Mouse (Mus musculus) right cerebral cortex, adult 2 months (tissue): Measurements from ENCODE around the gene 1700042G07Rik.

Source experiments
- DNase-seq, 2 experiments: peaks; one replicate each; pipeline ENCODE4 v3.0.0; 2021 to 2022; ENCODE audit warnings: low spot score in 2 of 2

Gene 1700042G07Rik

DNA sequence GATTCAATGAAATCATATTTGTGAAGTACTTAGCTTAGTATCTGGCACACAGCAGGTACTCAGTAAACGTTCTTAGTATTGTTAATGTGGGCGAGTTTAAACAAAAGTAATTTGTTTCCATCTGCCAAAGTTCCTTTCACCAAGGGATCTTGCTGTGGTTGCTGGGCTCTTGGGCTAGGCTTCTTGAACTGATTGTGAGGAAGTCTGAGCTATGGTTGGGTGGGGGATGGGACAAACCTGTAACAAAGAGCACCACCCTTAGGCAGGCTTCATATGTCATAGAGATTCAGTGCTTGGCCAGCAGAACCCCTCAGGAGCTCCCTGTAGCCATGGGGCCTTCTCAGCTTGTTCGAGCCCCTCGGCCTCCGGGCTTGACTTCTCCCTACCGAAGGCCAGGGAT, at the start of gene 1700042G07Rik, which contains the start of gene Gm49337:
TSS of gene 1700042G07Rik (plus strand) at position 301 of the 400 bp plus-strand sequence.
TSS of gene Gm49337 (plus strand) at position 313 of the 400 bp plus-strand sequence.
- no peak for DNase-seq

DNA sequence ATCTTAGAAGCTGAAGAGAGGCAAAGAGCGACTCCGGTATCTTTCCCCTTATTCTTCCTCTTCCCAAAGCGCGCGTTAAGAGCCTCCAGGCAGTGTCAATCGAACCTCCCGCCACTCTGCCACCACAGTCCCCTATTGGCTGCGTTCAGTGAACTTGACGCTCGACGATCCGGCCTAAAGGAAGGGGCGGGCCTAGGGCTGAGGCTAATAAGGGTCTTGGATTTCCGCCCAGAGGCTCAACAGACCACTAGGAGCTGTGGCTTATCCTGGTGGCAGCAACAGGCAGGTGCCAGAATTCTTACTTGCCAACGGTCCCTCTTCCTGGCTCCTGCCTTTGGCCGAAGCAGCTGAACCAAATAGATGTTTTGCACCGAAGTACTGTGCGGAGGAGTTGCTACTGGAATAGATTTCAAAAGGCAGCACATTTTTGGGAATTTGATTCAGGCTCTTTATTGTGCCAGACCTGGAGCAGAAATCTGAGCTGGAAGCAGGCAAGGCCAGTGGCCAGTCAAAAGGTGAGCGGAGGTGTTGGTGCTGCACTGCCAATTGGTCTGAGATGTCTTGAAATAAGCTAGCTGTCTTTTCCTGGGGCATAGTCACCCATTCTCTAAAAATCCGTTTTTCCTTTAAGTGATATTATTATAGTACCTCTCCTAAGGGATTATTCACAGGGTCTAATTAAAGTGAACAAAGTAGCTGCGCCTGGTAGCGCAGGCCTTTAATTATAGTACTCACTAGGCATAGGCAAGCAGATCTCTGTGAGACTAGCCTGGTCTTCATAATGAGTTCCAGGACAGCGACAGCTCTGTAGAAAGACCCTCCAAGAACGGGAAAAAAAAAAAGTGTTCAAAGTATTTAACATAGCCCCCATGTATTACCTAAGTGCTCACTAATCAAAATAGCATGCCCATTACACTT, 49.3 kb upstream of the 1700042G07Rik start, which contains the start of the genes Rad54l and Pomgnt1:
TSS of gene Rad54l (minus strand) at position 89 of the 918 bp plus-strand sequence.
TSS of gene Pomgnt1 (plus strand) at position 239 of the 918 bp plus-strand sequence.
- peak; percentile 76 to 80 for DNase-seq

DNA sequence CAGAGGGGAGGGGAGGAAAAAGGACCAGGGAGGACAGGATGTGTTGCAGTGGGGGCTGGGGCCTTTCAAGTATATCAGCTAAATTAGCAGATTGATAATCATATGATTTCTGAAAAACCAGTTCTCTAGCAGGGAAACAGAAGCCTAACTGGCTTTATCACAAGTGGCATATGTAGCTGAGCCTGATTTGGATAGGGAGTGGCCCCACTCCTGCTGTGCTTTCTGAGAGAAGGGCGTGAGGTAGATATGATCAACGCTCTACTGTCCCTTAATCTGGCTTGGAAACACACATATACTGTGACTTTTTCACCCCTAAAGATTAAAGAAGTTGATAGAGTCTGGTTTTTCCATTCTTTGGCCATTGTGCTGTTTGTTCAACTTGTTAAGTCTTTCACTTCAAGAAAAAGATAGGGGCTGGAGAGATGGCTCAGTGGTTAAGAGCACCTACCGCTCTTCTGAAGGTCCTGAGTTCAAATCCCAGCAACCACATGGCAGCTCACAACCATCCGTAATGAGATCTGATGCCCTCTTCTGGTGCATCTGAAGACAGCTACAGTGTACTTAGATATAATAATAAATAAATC, 47.3 kb upstream of the 1700042G07Rik start:
- no peak for DNase-seq

DNA sequence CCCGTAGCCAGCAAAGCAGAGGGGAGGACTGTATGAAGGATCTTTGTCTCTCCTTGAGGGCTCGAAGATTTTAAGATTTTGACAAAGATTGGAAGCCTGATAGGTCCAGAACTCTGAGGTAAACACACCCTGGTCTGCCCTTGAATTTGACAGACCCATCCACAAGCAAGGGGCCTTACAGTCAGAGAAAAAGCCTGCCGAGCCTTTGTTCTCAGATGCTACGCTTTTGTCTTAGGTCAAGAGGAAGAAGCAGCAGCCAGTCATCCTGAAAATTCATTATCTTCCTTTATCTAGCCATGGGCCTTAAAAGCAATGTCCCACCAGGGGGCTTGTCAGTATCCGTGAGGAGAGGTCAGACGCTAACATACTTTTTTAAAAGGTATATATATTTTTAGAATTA, 45.2 kb upstream of the 1700042G07Rik start:
- no peak for DNase-seq

DNA sequence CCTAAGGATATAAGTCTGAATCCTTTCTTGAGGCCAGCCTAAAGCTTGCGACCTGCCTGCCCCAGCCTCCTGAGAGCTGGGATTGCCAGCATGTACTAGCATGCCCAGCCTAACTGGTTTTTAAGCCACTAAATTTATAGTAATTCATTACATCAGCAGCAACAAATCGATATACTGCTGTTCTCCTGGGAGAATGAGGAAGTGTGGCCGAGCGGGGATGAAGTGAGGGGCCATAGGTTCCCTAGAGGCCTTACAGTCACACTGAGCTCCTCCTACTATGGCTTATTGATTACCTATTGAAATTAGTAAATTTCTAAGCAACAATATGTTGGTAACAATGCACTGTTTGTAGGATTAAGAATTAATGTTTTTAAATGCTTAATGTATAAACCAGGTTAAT, 40.0 kb upstream of the 1700042G07Rik start:
- no peak for DNase-seq

DNA sequence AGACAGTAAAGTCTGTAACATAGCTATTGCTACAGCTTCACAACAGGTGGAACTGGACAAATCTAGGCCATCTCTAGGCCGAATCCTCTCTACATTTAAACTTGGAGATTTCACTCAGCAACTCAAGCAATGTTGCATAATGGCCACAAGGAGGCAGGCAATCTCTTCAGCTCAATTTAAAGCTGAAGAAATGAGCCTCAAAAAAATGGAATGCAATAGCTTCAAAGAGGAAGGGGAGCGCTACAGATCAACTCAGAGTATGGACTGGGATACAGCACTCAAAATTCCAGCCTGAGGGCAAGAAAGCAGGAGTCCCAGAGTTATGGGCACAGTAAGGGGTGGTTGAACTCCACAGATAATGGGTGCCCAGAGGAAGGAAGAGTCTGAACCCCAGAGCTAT, 38.2 kb upstream of the 1700042G07Rik start:
- DNase-seq = peak in 1 of 2 experiments; percentile 27

DNA sequence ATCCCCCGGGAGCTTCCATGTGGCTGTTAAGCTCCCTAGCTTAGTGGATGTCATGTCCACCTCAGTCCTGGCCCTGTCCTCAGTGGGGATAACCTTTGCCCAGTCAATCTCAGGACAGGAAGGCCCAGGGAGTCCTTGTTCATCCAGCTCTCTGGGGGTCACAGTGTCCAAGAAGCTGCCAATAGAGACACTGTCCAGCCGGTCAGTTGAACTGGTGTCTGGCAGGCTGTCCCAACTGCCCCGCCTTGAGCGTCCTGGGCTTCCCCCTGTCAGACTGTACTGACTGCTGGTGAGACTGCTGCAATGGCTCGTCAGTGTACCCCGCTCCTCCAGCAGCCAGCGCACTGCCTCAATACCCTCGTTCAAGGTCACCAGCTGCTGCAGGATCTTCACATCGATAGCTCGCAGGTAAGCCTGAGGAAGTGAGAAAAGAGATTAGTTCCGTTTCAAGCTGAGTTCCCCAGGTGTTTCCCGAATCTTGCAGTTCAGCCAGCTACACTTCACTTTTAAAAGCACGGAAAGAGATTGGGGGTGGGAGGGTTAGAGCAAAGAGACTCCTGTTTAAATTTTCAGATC, 35.7 kb upstream of the 1700042G07Rik start:
- DNase-seq = no peak

DNA sequence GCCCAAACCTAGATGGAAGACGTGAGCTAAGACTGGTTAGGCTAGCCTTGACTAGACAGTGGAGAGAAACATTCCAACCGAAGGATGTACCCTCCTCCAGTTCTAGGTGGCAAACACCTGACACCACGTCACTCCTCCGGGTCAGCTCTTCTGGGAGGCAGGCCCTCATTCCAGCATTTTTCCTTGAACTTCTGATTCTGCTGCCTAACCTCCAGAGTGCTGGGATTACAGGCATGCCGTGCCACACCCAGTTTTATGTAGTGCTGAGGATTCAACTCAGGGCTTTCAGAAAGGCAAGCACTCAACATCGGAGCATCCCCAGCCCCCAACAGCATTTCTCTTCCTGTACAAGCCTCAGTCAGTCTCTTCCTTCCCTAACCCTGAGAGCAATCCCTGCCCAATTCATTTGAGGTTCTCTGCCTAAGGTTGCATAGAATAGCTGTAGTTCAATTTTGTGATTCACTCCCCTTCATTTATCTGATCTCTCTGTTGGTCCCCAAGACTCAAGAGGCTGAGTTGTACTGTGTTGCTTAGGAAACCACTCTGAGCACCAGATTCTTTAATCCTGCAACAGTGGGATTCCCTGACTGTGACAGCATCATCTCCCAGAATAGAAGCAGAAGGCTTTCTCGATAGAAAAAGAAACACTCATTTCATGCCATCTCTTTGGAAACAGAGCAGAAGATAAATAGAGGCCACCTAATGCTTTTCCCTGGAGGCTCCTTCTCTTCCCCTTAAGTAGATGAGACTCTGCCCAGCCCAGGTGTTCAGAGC, 32.2 kb upstream of the 1700042G07Rik start:
- peak in 1 of 2 experiments; percentile 26 for DNase-seq

DNA sequence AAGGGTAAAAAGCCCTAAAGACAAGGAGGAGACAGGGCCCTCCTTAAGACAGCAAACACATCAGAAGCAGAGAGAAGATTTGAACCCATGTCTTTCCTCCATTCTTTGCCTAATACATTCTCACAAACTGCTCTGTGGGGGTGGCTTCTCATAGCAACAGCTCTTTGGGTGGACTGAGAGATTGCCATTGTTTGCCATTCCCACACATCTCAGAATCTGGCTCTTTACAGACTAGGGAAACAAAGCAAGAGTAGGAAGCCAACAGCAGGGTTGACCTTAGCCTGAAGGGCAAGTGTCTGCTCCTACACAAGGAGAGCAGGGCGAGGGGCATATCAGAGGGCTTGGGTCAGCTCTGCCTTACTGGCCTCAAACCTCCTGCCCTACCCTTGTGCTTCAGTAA, 31.4 kb upstream of the 1700042G07Rik start:
- DNase-seq = no peak

DNA sequence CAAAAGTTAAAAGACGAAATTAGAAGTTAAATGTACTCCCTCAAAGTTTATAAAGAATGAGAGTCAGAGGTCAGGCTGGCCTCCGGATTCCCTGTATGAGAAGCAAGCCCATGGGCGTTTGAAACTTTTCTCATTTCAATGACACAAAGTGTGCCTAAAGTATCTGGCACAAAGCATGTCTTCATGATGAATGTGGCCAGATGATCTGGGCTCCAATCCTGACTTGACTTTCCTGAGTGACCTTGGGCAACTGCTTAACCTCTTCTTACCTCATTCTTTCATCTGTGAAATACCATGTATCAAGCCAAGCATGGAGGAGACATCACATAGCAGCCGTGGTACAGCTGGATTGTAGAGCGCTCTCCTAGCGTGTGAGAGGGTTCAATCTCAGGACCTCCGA, 30.9 kb upstream of the 1700042G07Rik start:
- DNase-seq = no peak

DNA sequence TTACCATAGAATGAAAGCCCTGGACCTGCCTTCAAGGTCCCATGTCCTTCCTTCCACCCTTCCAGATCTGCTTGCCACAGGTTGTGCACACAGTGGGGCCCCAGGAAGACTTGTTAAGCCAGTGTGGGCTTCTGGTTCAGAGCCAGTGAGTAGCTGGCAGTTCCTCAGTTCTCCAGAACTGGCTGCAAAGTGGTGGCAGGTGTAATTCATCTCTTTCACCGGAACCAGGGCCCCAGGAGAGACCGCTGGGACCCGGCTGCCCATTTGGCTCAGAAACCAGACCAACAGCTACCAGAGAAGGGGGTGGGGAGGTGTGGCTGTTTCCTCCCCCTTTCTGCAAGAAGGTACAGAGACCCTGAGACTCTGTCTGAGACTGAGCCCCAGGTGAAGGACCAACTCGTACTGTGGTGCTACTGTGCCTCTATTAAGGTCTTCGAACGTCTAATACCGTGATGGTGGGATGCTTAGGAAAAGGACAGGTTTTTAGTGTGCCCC, 29.8 kb upstream of the 1700042G07Rik start:
- no peak for DNase-seq

DNA sequence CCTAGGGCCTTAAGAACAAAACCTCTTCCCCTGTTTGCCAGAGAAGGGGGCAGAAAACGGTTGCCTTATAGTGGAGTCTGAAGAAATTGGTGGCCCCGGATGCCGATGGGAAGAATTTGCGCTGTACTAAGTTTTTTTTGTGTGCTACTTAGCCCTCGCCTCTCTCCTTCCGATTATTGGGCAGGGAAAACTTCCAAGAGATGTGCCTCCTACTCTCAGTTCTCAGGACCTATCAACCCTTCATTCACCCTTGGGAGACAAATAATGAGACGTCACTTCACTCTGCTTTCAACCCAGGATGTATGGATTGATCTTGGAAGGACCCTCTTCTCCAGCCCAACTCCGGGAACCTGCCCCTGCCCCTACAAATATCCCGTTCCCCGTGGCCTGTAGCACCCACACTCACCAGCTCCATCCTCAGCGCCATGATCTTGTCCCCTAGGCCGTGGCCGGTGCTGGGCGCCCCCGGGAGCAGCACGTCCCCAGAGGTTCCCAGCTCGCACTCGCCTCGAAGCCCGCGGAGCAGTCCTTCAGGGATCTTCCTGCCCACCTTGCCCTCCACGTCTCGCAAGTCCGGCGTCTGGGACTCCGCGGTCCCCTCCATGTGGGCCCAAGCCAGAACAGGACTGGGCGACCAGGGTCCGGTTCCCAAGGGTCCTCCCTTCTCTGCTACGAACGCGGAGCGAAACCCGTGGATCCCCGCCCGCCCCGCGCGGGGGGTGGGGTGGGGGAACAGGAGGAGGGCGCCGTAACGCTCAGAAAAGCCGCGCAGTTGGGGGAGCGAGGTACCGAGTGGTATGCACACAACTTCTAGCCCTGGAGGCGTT, 29.1 kb upstream of the 1700042G07Rik start:
- DNase-seq = peak; percentile 74 to 79

DNA sequence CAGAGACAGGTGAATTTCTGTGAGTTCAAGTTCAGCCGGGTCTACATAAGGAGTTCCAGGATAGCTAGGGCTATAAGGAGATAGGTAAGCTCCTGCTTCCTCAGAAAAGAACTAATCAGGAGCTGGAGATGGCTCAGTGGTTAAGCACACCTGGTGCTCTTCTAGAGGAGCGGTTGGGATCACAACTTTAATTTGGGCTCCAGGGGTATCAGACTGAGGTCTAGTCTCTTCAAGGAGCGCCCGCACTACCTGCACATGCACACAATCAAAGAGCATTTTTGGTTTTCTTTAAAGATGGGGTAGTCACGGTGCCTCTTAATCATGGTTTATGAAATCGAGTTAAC, 23.4 kb upstream of the 1700042G07Rik start:
- DNase-seq = peak in 1 of 2 experiments; percentile 45

DNA sequence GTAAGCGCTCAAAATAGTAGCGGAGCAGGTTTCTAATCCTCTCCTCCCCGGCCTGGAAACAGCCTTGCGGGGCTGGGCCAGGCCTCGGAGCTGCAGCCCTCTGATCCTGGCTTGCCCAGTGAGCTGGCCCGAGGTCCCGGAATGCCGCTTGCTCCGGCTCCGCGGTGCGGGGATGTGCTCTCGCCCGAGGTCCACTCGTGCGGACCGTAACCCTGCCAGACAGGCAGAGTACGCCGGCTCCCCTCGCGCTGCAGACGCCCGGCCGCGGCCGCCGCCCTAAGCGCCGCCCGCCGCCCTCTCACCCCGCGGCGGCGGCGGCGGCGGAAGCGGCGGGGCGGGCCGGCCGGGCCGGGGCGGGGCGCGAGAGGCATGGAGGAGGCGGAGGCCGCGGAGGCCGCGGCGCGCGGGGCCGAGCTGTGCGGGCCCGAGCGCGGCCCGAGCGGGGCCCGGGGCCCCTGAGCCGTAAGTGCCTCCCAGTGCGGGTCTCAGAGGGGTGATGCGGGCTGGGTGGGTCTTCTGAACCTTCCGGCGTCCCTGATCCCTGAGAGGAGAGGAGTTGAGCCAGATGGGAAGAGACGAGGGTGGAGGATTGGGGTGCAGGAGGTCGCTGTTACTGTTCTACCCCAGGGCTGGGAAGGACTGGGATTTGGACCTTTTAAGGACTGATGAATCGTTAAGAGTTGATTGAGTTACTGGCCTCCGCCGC, 22.9 kb upstream of the 1700042G07Rik start:
- peak; percentile 34 to 39 for DNase-seq

DNA sequence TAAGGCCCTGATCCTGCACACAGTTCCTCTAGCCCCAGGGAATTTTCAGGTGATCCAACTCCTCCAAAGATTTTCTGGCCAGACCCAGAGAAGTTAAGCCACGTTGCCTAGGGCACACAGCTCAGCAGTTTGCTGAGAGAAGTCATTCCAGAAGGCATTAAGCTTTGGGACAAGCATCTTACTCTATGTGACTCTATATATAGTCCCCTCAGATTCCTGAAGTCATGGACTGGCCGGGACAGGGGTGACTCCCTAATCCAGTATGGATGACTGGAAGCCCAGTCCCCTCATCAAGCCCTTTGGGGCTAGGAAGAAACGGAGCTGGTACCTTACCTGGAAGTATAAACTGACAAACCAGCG, 22.3 kb upstream of the 1700042G07Rik start:
- DNase-seq = no peak

DNA sequence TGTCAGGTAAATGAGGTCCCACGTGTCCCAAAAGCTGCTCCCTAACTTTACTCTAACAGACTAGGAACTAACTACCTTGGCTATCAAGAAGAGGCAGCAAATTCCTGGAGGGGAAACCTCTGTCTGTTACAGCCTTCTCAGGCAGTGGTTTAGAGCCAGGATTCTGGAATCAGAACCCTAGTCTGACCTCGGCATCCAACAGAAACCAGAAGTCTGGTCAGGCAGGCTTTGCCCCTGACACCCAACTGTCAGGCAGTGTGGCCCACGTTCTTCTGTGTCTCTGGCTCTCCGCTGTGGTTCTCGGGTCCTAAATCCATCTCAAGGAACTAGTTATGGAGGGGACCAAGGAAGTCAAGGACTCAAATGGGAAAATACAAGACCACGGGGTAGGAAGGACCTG, 21.9 kb upstream of the 1700042G07Rik start, which contains the start of gene Lurap1:
TSS of gene Lurap1 (minus strand) at position 101 of the 400 bp plus-strand sequence.
- DNase-seq = no peak

DNA sequence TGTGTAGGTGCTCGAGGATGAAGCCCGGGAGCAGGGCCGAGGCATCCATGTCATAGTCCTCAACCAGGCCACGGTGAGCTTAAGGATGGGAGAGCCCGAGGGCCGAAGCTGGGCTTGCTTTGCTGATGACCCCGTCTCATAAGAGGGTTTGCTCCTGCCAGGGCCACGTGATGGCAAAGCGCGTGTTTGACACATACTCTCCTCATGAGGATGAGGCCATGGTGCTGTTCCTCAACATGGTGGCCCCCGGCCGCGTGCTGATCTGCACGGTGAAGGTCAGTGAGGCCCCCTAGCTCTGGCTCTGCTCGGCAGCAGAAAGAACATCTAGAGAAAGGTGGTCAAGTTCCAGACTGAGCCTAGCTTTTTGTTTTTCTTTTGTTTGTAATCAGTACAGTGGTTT, 20.5 kb upstream of the 1700042G07Rik start:
- DNase-seq = no peak

DNA sequence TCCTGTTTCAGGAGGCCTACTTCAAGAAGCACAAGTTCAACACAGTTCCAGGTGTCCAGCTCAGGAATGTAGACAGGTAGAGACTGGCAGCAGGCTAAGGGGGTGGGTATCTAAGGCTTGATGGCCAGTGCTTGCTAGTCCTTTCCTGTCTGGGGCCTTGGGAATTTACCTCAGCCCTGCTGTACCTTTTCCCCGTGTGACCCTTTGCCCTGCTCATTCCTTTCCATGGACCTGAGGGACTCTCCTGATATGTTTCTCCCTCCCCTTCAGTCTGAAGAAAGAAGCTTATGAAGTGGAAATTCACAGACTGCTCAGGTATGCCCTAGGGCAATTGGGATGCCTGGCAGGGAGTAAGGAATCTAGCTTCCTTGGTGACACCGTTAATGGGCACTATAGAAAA, 15.3 kb upstream of the 1700042G07Rik start:
- DNase-seq = no peak

DNA sequence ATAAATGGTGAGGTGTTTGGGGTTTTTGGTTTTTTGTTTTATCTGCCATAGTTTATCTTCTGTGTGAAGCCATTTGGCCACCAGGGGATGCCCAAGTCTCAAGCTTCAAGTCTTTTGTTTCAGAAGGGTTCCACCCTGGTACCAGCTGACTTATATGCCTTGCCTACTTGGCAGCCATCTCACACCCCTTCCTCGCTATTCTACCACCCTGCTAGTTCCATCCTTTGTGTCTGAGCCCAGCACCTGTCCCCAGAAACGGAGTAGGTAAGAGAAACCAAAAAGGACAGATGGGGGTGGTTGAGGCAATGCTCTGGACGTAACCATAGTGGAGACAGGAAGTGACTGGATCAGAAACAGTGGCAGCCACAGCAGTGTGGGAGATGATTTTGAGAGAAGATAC, 13.3 kb upstream of the 1700042G07Rik start:
- peak in 1 of 2 experiments; percentile 63 for DNase-seq

DNA sequence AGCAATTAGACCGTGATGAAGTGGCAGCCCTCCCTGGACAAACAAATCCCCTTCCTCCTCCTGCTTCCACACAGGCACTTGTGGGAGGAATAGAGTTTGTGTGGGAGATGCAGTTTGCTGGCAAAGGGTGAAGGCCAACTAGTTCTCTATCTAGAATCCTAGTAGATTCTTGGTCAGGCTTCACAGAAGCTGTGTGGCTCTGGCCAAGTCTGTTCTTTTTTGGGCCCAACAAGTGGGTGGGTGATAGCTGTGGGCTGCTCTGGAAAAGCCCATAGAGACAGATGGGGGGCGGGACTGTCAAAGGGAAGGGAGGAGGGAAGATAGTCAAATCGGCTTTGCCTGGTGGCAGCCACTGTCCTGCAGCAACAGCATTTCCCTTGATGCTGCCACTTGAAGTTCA, 12.4 kb upstream of the 1700042G07Rik start:
- peak; percentile 81 to 83 for DNase-seq
